Mouse (Mus musculus) heart, adult 8-10 months (tissue): ENCODE measurements at regions not wholly inside any gene's neighbourhood (a gene's known extent, or its start where the extent isn't known, plus 50 kb on each side); places are given as distances from the start of the nearest gene placed in this dataset.

ENCODE experiments used
- DNase-seq: peaks from one replicate; pipeline ENCODE4 v3.0.0; 2022; ENCODE audit warnings: low spot score

DNA sequence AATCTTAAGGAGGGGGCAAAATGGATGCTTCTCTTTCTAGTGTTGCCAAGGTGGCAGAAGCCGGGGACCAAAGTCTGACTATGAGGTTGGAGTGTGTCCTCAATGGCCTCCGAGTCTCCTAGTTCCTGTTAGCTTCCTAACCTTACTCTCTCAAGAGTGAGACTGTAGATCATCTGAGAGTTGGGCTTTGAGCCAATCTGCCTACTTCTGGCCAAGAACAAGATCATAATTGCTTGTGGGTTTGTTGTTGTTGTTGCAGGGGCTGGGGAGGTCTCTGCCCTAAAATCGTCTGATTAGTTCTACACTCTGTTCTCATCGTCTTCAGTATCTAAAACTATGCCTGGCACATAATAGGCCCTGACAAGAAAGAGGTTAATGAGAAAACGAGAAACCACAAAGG is 110.8 kb upstream of the Syt6 start:
- DNase-seq = no peak

DNA sequence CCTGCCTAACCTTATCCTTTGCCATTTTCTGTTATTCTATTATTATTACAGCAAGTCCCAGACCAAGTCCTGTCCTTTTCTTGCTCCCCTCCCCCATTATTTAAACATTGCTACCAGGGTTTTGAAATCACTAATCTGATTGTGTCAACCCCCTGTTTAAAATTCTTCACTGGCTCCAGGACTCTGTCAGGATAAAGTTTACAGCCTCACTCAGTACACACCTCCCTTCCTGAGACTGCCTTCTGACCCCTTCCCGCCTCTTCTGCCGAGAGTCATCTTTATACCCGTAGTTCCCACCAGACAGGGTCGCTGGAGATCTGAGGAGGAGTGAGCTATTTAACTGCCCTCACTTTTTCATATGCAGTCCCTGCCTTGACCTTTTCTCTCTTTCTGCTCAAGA is 110.3 kb upstream of the Syt6 start:
- no peak for DNase-seq

DNA sequence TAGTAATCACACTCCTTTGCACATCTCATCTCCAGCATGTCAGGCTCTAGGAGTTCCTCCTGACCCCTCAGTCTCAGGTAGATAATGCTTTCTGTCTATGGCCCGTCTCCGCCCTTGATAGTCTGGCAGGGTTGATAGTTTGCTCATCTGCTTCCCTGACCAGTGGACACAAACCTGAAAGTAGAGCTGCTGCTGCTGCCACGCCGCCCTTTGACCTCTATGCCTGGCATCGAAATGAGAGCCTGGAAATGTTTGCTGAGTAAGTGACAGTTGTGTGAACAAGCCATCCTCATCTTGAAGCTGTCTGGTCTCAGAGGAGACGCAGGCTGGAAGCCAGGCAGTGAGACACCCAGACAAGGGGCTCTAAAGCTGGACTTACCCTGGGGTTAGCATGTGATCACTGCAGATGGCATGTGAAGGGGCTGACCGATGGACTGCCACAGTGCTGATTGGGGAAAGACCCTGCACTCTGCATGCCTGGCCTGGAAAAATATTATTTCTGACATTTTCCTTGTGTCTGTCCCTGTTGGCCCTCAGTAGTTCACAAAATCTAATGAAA is 109.8 kb upstream of the Syt6 start:
- DNase-seq = no peak

DNA sequence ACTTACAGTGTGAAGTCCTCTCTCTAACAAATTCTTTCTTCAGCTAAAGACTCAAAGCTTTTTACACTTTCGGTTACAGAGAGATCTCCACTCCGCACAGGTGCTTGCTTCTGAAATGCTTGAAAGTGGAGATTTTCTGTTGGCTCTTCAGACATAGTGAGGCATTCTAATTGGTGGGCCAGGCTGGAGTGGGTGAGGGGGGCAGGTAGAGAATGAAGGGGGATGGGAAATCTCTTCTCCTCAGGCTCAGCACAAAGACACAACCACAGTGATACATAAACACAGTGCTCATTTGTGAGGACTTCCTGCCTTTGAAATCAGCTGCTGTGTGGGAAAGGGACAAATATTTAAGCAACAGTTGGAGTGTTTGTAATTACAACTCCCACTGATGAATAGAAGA is 109.1 kb upstream of the Syt6 start:
- no peak for DNase-seq

DNA sequence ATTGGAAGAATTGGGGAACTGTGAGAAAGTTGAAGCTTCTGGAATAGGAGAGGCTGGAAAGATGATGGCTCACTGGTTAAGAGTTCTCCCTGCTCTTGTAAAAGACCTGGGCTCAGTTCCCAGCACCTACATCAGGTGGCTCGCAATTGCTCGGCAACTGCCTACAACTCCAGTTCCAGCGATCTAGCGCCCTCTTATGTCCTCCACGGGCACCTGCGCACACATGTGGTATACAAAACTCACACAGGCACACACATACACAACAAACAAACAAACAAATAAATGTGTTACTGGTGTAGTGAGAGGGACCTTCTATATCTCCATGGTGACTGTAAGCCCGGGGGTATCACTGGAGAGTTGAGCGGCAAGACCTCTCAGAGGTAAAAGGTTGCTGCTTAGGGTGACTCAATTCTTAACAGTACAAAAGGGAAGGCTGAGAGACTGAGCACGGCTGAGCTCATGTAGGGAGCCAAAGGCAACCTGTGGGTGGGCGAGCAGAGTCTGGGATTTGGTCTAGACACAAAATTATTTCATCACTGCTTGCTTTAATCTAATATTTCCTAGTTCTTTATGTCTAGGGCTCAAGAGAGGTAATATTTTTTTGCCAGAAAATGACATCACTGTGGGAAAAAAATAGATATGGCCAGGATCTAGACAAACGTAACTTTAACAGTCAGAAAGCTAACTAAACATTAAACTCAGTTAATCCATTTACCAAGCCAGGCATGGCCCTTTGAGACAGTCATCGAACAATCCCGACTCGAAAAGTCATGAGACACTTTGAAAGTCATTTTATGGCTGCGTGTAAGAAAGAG is 104.2 kb upstream of the Syt6 start:
- no peak for DNase-seq

DNA sequence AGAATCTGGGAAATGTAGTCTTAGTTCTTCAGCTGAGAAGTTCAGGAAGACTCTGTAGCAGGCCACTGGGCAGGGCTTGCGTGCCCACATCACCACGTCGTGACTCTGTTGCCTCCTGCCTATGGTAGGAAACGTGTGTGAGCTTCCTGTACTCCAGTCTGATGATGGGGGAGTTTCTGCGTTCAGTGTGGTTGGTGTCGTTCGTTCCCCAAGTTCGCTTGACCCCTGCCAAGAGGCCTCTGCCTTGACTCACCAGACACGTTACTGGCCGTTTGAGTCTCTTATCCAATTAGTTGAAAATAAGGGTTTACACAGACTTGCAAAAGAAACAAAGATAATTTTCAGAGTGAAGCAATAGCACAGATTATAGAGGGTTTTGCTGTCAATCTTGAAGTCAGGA is 102.4 kb upstream of the Syt6 start:
- DNase-seq = no peak

DNA sequence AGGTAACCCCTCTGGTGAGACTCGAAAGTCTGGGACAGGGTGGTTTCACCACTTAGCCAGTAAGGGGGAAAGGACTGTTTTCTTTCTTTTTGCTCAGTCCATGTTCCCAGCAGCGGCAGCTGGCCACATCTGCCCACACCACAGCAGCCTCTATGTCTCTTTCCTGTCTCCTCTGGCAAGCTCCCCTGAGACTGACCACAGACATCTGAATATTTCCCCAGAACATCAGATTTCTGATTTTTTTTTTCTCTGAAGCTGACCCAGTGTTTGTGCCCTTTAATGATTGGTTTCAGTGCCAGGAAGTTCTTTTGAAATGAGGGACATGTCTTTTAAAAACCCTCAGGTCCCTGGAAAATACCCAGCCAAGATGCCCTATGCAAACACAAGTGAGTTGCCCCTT is 101.7 kb upstream of the Syt6 start:
- peak; percentile 18 for DNase-seq

DNA sequence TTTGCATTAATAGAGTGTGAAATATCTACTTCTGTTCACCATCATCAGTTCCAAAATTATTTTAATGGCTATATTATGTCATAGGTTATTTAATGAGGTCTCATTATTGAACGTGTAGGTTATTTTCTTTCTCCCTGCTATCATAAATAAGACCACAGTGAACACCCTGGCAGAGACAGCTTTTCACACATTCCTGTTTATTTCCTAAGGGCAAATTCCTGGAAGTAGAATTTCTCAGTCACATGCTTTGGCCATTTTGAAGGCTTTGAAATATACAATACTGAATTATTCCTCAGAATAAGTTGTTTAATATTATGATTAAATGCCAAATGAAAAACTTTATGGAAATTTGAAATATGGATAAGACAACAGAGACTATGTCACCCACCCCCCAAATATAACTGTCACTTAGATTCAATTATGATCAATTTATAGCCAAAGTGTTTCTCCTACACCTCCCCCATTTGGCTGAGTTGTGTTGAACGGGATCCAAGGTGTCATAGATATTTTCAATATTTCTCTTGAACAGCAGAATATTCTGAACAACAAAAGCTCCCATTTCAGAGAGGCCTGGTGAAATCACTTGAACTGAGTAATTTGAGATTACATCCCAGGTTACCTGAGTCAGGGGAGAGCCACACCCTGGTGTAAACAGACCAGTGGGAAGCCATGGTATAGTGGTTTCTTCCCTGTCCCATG is 95.0 kb upstream of the Syt6 start:
- DNase-seq = no peak

DNA sequence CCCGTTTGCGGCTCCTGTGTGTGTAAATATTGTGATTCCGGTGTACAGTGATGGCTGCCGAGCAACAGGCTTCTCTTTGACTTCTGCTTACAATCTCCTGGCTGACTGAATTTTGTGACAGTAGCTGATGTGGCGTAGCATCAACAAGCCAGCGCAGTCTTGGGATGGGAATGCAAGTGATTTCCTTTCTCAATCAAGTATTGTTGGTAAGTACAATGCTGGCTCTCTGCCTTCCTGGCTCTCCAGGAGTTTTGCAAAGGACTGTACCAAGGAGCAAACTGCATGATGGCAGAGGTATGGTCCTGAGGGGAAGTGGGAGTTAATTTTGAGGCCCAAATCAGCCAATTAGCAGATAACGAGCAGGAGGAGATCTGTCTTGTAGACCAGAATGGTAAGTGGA is 94.4 kb upstream of the Syt6 start:
- peak; percentile 49 for DNase-seq

DNA sequence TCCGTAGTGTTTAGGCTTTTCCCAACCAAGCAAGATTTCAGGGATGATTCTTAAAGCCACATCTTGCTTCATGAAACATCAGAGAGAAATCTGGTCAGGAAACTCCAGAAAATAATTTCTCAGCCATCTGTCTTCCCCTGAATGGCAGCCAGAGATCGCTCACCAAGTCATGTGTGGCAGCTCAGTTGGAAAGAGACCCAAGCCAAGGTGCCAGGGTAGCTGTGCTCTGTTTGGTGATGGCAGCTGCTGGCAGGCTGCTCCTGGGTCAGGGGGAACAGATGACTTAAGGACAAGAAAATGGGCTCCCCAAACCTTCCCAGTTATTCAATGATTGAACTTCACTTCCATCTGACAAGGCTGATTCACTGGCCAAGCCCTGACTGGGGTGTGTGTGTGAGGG is 91.7 kb upstream of the Syt6 start:
- DNase-seq = no peak

DNA sequence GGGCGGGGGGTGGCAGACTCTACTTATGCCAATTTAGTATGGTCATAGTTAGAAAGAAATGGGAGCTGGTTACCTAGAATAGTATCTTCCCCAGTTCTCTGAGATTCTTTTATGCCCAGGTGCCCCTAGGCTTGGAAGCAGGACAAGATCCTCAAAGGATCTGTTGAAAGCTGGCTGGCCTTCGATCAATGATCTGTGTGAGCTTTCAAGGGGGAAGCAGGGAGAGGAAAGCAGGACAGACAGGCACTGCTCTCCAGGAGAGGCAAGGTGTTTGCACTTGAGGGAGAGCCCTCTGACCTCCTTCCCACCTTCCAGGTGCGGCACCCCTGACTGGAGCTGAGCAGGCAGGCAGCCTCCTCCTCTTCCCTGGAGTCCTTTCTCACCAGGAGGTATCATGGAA is 91.3 kb upstream of the Syt6 start:
- DNase-seq = no peak

DNA sequence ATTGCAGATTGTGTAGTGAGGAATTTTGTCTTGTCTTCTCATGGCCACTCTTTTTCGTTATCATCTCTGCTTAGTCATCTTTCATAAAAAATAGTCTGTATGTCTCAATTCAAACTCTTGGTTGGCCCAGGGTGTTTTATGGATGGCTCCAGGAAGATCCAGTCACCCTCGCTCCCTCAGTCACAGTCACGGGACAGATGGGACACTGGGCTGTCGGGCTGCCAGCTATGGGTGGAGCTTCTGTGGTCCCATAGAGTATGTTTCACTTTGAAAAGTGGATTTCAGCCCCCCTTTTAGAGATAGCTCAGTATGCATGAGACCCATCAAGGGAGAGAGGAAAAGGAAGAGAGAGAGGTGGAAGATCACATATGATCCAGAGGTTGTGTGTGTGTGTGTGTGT is 85.2 kb upstream of the Syt6 start:
- no peak for DNase-seq

DNA sequence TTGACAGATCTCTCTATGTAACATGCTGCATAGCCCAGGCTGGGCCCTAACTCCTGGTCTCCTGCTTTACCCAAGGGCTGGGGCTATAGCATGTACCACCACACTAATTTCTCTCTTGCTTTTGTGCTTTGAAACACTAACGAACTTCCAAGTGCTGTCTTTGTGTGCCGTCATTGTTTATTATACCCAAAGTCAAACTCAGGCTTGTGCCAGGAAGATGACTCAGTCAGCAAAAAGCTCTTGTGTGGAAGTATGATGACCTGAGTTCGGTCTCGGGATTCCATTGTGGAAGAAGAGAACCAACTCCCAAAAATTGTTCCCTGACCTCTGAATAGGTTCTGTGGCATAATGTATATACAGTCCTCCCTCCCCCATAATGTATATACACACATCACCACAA is 84.1 kb upstream of the Syt6 start:
- no peak for DNase-seq

DNA sequence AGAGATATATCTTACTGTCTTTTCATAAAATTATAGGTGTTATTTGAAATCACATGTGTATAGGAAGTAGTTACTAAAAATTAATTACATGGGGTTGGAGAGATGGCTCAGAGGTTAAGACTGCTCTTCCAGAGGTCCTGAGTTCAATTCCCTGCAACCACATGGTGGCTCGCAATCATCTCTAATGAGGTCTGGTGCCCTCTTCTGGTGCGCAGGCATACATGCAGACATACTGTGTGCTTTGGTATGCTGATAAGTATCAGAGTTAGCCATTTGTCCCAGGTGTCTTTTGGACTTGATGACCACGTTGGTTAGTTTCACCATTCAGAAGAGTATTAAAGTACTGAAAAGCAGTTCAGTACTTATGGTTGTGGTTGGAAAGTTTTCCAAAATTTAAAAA is 82.8 kb upstream of the Syt6 start:
- DNase-seq = no peak

DNA sequence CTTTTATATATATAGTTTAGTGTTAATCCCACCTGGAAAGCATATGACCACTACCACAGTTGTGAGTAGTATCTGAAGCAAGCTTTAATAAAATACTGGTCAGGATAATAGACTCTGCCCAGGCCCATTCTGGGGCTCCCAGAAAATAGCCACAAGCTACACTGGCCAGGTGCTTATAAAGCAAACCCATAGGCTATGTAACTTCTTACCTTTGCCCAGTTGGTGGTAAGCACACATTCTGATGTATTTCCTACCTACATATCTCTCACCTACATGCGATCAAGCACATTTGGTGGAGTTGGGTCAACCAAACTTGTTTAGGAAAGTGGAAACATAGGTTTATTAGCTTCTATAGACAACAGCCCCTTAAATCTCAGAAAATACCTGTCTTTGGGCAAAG is 81.4 kb upstream of the Syt6 start:
- no peak for DNase-seq

DNA sequence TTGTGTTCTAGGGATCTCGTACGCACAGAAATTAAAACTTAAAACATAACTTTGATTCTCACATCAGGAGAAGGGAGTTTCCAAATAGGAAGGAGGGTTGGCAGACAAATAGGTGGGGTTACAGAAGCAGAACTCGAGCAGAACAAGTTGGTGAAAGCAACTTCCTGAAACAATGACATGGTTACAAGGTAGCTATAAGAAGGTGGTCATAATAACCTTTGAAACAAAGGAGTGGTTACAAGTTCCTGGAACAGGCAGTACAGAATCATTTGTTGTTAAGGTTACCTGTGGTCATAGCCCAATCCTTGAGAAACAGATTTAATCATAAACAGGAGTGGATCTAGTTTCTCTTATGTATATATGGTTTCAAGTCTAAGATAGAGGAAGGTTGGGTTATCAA is 81.0 kb upstream of the Syt6 start:
- no peak for DNase-seq

DNA sequence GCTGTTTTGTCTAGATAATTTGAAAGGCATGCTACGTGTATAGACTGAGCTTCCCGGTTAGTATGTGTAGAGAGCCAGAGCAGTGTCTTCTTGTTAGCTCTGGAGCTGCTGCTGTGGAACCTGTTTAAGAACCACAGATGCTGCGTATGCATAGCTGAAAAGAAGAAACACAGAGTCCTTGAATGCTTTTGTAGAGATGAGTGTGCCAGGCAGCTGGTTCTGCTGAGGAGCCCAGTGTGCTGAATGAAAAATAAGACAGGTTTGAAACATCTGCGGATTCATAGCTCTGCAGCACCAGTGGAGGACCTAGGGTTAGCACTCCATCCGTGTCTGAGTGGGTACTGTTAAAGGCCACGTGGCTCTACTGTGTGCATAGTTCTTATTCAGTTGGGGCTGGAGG is 78.9 kb upstream of the Syt6 start:
- DNase-seq = no peak

DNA sequence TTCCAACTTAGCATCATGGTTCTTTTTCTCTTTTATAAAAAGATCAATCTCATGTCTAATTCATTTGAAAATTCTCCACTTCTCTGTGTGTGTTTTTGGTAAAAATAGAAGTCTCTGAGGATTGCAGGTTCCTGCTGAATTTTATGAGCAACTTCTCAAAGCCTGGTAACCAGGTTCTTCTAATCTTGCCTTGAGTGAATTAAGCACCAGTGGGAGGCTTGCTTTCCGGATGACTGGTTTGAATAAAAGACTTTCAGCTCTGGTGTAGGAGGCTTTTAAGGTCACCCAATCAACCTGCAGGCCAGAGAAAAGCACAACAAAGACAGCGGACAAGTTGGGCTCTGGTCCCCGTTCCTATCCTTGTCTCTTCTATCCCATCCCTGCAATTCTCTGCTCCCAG is 78.3 kb upstream of the Syt6 start:
- DNase-seq = no peak

DNA sequence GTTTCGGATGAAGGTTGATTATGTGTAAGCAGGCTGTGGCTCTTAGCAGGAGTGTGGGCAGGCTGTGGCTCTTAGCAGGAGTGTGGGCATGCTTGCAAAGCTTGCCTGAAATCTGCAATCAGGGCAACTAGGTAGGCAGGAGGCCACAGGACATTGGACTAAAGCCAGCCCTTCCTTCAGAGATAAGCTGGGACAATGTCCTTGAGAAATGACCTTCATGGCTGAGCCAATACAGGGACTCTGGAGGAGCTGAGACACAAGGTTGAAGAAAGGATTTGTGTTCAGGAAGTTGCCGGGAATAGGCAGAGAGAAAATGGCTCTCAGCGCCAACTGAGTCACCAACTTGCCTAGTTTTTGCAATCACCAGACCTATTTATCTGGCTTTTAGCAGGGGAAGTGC is 77.3 kb upstream of the Syt6 start:
- no peak for DNase-seq

DNA sequence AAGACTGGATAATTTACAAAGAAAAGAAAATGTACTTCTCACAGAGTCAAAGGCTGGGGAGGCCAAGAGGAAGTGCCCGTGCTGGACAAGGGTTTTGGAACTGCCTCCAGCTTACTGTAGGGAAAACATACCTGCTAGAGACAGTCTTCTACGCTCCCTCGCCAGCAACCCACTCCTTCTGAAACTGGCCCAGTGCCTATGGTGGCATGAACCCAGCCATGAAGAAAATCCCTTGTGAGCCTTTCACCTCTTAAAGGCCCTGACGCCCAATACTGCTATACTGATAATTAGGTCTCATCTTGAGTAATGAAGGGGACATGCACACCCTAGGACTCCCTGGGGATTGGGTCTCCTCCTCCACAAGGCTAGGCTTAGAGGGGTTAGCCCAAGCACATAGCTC is 76.6 kb upstream of the Syt6 start:
- no peak for DNase-seq

DNA sequence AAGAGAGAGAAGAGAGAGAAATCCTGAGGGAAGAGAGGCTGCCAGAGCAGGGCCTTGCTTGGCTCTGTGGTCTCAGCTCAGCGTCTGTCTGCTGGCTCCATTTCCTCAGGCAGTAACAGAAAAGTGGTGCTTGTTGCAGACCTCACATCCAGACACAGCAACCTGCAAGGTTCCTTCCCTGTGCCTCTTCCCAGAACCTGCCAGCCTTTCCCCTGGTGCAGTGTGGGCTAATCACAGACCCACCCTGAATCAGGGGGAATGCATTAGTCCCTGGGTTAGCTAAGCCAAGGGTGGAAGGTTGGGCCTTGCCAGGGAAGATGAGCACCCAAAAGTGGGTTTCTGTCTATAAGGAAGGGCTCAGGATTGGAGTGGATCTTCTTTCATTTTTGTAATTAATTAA is 75.2 kb upstream of the Syt6 start:
- DNase-seq = no peak

DNA sequence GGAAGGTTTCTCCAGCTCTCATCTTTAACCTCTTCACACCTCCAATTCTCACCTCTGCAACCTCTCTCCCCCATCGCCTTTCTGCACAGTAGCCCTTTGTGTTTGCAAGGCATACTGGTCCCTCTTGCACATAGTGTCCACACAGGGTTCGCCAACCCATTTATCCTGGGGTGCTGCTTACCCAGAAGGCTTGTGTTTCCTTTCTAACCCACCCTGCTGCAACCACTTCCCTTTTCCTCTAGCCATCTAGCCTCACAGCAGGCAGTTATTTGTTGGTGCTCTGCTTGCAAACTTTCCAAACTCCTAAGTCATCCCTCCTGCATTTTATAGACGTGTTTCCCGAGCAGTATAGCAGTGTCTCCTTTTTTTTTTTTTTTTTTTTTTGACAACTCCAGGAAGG is 74.7 kb upstream of the Syt6 start:
- DNase-seq = no peak

DNA sequence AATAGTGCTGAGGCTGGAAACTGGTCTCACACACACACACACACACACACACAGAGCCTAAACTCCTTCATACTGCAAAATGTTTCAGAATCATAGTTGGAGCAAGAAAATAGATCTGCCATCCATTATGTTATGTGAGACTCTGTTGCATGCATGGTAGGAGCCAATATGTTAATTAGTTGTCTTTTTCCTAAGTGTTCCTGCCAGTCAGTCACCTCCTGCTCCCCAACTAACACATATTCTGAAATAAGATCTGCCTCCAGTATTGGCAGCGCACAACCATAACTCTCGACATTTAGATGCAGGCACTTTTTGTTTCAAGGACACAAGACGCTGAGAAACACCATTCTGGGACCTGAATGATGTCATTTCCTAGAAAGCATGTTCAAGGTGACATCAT is 70.9 kb upstream of the Syt6 start:
- DNase-seq = no peak
